In genomic region chr11:51785926-51786325, GRCm38 (mm10) we compare ENCODE assay signal across 8 mouse cellular contexts. TPM values are rescaled to one million over a fixed set of nuclear protein-coding genes. Genes with fewer than 3 reads are reported as not detected.
A peak's percentile ranks its signal among the peaks of the same experiment; 100 is the strongest.
DNase-seq lines count a peak whose midpoint lies in the region; ATAC-seq and TF ChIP-seq lines count a peak whose summit lies in the region.

No protein-coding gene starts in this region.

- no peak overlapping the region for H3K4me2 ChIP-seq in forebrain, embryonic 11.5 days (ENCODE audit: low read depth, low read length, severe bottlenecking)
- no peak overlapping the region for H3K4me2 ChIP-seq in forebrain, embryonic 13.5 days
- H3K4me2 ChIP-seq in liver, embryonic 14.5 days (ENCODE audit: low read depth), result no peak overlapping the region
- H3K4me2 ChIP-seq in stomach, postnatal 0 days (replicated peaks; ENCODE audit: low read depth), result no peak overlapping the region

- DNase-seq in forebrain, embryonic 11.5 days (ENCODE audit: low spot score), result peak; percentile 66
- DNase-seq in ovary, postnatal 36 days (ENCODE audit: low spot score), result peak; percentile 20
- DNase-seq in ovary, adult 18-20 months (ENCODE audit: low spot score), result no peak
- DNase-seq in c-Kit-positive CD71-positive TER-119-positive erythroid progenitor cells, embryonic 14.5 days (ENCODE audit: low spot score), result peak; percentile 69
- peak in 1 of 3 experiments; percentile 27 for DNase-seq in liver, embryonic 14.5 days (ENCODE audit: low read depth in 3 of 3, low spot score in 3 of 3)
- peak; percentile 65 for DNase-seq in stomach, postnatal 0 days (ENCODE audit: low spot score)
- DNase-seq in right cerebral cortex, postnatal 25 days, result no peak

- TF ChIP-seq CTCF in liver, embryonic 14.5 days (IDR thresholded peaks at IDR 0.05; ENCODE audit: low read depth), result peak; percentile 90
- TF ChIP-seq CTCF in stomach, postnatal 0 days (IDR thresholded peaks at IDR 0.05; ENCODE audit: low read depth), result peak; percentile 75

- TF ChIP-seq EP300 in liver, embryonic 14.5 days (IDR thresholded peaks at IDR 0.05; ENCODE audit: low read depth), result no peak
- no peak for TF ChIP-seq EP300 in stomach, postnatal 0 days (optimal IDR thresholded peaks at IDR 0.05)

- ATAC-seq in forebrain, embryonic 11.5 days (replicated peaks; ENCODE audit: low FRiP score), result no peak
- no peak for ATAC-seq in forebrain, embryonic 13.5 days
- no peak for ATAC-seq in liver, embryonic 14.5 days (ENCODE audit: insufficient read depth)
- ATAC-seq in stomach, postnatal 0 days (ENCODE audit: low FRiP score, low TSS enrichment), result no peak

- H3K36me3 ChIP-seq in forebrain, embryonic 11.5 days (ENCODE audit: control insufficient read depth, insufficient read depth, low read length), result peaks cover 6% of the 10 kb centered on the region; the same call in 1 of the 2 replicates
- H3K36me3 ChIP-seq in forebrain, embryonic 13.5 days (ENCODE audit: poor library complexity, severe bottlenecking), result peaks cover 77% of the 10 kb centered on the region
- H3K36me3 ChIP-seq in liver, embryonic 14.5 days (replicated peaks; ENCODE audit: control insufficient read depth, insufficient read depth, low read depth), result peaks cover 34% of the 10 kb centered on the region
- H3K36me3 ChIP-seq in stomach, postnatal 0 days (ENCODE audit: control insufficient read depth, insufficient read depth, low read length), result peaks cover 11% of the 10 kb centered on the region; the same call in 1 of the 2 replicates

- no peaks in the 10 kb centered on the region for H3K27me3 ChIP-seq in forebrain, embryonic 11.5 days (ENCODE audit: control insufficient read depth, insufficient read depth, low read length)
- no peaks in the 10 kb centered on the region for H3K27me3 ChIP-seq in forebrain, embryonic 13.5 days
- H3K27me3 ChIP-seq in liver, embryonic 14.5 days (ENCODE audit: control insufficient read depth, insufficient read depth, low read length), result no peaks in the 10 kb centered on the region
- H3K27me3 ChIP-seq in stomach, postnatal 0 days (ENCODE audit: control insufficient read depth, insufficient read depth, low read length), result no peaks in the 10 kb centered on the region

- H3K9ac ChIP-seq in forebrain, embryonic 11.5 days (ENCODE audit: low read length), result no peak overlapping the region
- H3K9ac ChIP-seq in forebrain, embryonic 13.5 days, result no peak overlapping the region
- H3K9ac ChIP-seq in liver, embryonic 14.5 days (replicated peaks), result no peak overlapping the region
- H3K9ac ChIP-seq in stomach, postnatal 0 days (ENCODE audit: low read length), result no peak overlapping the region

- 91% methylated on average over 6 of the region's 6 CpGs for WGBS in forebrain, embryonic 11.5 days
- 92% methylated on average over 6 of the region's 6 CpGs for WGBS in forebrain, embryonic 13.5 days
- 80% methylated on average over 6 of the region's 6 CpGs for WGBS in liver, embryonic 14.5 days (ENCODE audit: insufficient replicate concordance)
- WGBS in stomach, postnatal 0 days, result 95% methylated on average over 6 of the region's 6 CpGs

- H3K4me3 ChIP-seq in forebrain, embryonic 11.5 days (ENCODE audit: low read depth, low read length), result no peak overlapping the region
- no peak overlapping the region for H3K4me3 ChIP-seq in forebrain, embryonic 13.5 days
- no peak overlapping the region for H3K4me3 ChIP-seq in liver, embryonic 14.5 days (ENCODE audit: insufficient read depth in 1 of 2, low read depth in 2 of 2, low read length in 2 of 2)
- no peak overlapping the region for H3K4me3 ChIP-seq in stomach, postnatal 0 days (ENCODE audit: low read depth, low read length)

- H3K4me1 ChIP-seq in forebrain, embryonic 11.5 days (replicated peaks; ENCODE audit: control insufficient read depth, insufficient read depth, low read length), result no peaks in the 10 kb centered on the region
- no peaks in the 10 kb centered on the region for H3K4me1 ChIP-seq in forebrain, embryonic 13.5 days
- no peaks in the 10 kb centered on the region for H3K4me1 ChIP-seq in liver, embryonic 14.5 days (replicated peaks; ENCODE audit: control insufficient read depth in 2 of 2, insufficient read depth in 2 of 2, low read length in 1 of 2)
- H3K4me1 ChIP-seq in stomach, postnatal 0 days (replicated peaks; ENCODE audit: control insufficient read depth, insufficient read depth), result no peaks in the 10 kb centered on the region

- no peaks in the 10 kb centered on the region for H3K9me3 ChIP-seq in forebrain, embryonic 11.5 days (ENCODE audit: control insufficient read depth, low read length)
- H3K9me3 ChIP-seq in forebrain, embryonic 13.5 days (replicated peaks), result no peaks in the 10 kb centered on the region
- no peaks in the 10 kb centered on the region for H3K9me3 ChIP-seq in liver, embryonic 14.5 days (ENCODE audit: control insufficient read depth, low read length)
- no peaks in the 10 kb centered on the region for H3K9me3 ChIP-seq in stomach, postnatal 0 days (ENCODE audit: control insufficient read depth, low read length)

- H3K27ac ChIP-seq in forebrain, embryonic 11.5 days (ENCODE audit: low read depth, low read length), result no peak overlapping the region
- H3K27ac ChIP-seq in forebrain, embryonic 13.5 days, result no peak overlapping the region
- H3K27ac ChIP-seq in liver, embryonic 14.5 days, result no peak overlapping the region
- H3K27ac ChIP-seq in stomach, postnatal 0 days (replicated peaks), result no peak overlapping the region

RNA-seq across cellular contexts. Expression of gene Sar1b, which starts 22.4 kb away (rescaled TPM):
- polyA plus RNA-seq in forebrain, embryonic 11.5 days (2014; fragmentation: Nextera tagmentation; extraction: Ambion mirVana), result 113 and 116 TPM in 2 replicates
- polyA plus RNA-seq in forebrain, embryonic 13.5 days (2015; fragmentation: Nextera tagmentation; extraction: Ambion mirVana), result 140 and 146 TPM in 2 replicates
- polyA plus RNA-seq in liver, embryonic 14.5 days (2012; rRNA removed), result 26.3 and 35.2 TPM in 2 replicates
- polyA plus RNA-seq in liver, embryonic 14.5 days (2014; fragmentation: Nextera tagmentation; extraction: Ambion mirVana), result 80.4 and 80.7 TPM in 2 replicates
- 168 and 169 TPM in 2 replicates for polyA plus RNA-seq in stomach, postnatal 0 days (2015; fragmentation: Nextera tagmentation; extraction: Ambion mirVana)

RNA-seq across cellular contexts. Expression of gene Sec24a, which starts 22.5 kb away (rescaled TPM):
- 15.2 and 18.5 TPM in 2 replicates for polyA plus RNA-seq in forebrain, embryonic 11.5 days (2014; fragmentation: Nextera tagmentation; extraction: Ambion mirVana)
- 11.0 and 11.7 TPM in 2 replicates for polyA plus RNA-seq in forebrain, embryonic 13.5 days (2015; fragmentation: Nextera tagmentation; extraction: Ambion mirVana)
- polyA plus RNA-seq in liver, embryonic 14.5 days (2012; rRNA removed), result 3.7 TPM in 2 replicates
- 6.2 and 6.6 TPM in 2 replicates for polyA plus RNA-seq in liver, embryonic 14.5 days (2014; fragmentation: Nextera tagmentation; extraction: Ambion mirVana)
- polyA plus RNA-seq in stomach, postnatal 0 days (2015; fragmentation: Nextera tagmentation; extraction: Ambion mirVana), result 8.3 and 8.4 TPM in 2 replicates

Comparison
In these comparisons a context has a peak if more than half of its experiments do, and no peak if none do; other contexts are left out.
1. DNase-seq: peak in forebrain, embryonic 11.5 days (single experiment), ovary, postnatal 36 days (single experiment), c-Kit-positive CD71-positive TER-119-positive erythroid progenitor cells, embryonic 14.5 days (single experiment) and stomach, postnatal 0 days (single experiment); none in ovary, adult 18-20 months (single experiment) and right cerebral cortex, postnatal 25 days (single experiment).